Mouse (Mus musculus) fat pad, adult 2 months (tissue): ENCODE data around the gene Sirt7.

Source experiments
- DNase-seq: peaks from one replicate; pipeline ENCODE4 v3.0.0-alpha.2; 2011; ENCODE audit warnings: low read depth, low spot score; ENCODE audit errors: extremely low read depth

Sirt7 gene

DNA sequence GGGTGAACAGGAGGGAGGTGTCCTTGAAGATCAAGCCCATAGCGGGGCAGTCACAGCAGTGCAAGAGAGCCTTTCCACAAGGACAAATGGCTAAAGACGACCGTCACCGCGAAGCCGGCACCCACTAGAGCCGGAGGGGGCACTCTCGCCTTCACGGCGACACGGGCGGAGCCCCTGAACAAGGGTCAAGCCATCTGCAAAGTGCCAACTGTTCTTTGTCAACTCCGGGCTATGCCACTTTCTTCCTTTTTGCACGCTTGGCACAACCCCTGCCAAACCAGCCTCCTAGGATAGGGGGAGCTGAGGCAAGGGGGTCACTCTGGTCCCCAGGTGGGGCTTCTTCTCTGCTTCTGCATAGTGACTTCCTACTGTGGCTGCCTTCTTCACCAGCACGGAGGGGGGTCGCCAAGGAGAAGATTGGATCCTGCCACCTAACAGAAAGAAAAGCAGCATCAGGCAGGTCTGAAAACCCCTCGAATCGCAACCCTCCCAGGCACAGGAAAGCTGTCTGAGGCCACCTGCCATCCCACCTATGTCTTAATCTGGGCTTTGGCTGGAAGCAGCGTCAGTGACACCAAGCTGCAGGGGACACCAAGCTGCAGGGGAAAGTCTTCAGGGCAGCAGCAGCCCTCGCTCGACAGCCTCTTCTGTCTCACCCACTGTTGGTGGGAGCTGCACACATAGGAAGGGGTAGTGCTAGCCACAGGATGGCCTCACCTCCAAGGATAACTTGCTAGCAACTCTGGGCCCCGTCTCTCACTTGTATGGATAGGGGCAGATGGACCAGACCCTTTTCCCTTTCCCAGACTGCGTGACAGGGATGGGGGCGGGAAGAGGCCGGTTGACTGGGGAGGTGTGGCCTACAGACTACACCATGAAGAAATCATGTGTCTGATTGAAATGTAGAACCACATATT, 6.2 kb downstream of the Sirt7 start:
- DNase-seq = no peak

DNA sequence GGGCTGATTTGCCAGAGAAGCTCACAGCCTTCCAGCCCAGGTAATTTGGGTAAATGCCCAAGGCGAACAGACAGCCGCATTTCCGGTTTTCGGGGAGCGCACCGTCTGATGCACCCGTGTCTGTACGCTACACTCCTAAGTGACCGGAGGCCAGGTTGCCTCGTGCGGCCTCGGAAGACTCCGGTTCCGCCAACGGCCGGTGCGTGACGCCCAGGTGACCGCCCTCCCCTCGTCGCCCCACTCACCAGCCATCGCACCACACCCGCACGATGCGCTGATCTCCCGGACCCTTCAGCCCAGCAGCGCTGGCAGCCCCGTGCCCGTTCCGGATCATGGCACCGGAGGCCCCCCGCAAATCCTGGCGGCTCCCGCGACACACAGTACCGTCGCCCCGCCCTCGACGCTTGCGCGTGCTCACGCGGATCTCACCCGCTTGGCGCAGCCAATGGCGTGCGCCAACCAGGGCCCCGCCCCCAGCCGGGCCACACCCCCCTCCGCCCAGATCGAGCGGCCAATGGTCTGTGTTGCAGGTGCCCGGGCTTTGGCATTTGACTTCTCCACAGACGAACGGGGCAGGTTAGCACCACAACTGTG, 7.4 kb downstream of the Sirt7 start, which contains the start of gene Pcyt2:
Pcyt2 (minus strand) TSS at position 418 of the 594 bp plus-strand sequence.
- no peak for DNase-seq

DNA sequence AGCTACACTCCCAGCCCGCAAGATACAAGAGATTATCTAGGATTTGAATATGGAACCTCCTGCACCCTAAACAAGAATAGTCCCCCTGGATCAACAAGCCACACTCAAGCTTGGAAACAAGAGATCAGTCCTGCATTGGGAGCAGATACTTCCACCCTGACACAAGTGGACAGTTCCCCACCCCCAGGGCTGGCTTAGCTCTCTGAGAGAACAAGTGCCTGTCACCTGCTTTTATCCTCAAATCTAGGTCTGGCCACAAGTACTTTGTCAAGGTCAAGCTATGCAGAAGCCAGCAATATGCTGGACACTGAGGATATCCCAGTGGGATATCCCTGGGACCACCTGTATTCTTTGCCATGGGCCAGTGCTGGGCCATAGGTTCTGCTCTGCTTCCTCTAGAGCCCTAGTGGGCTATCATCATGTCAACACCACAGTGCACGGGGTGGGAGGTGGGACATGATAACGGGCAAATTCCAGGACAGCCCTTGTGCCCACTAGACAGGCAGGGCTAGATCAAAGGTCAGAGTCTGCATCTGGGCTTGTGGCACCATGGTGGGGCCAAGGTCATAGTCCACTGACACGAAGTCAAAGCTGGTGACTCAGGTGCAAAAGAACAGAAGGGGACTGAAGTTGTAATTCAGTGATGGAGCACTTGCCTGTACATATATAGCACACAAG, 8.3 kb downstream of the Sirt7 start:
- no peak for DNase-seq

DNA sequence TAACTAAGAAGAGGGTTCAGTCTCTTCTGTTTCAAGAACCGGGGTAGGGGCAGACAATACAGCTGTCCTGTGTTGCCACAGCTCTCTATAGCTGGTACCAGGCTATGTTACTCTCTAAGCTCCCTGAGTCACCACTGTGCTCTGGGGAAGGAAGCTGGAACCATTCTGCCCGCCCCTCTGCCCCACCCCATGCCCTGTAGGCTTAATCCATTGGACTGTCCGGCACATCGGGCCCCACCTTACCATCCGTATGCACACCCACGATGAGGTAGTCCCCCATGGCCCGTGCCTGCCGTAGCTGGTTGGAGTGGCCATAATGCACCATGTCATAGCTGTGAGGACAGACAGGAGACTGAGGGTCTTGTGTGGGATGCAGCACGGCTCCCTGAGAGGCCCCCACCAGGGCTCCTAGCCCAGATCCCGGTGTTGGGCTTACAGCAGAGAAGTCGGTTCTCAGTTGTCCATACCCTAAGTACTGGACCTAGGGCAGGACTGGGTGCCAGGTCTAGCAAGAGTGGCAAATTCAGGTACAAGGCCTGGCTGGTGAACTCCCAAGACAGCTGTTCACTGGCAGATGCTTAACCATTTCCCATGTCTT, 9.3 kb downstream of the Sirt7 start:
- no peak for DNase-seq

DNA sequence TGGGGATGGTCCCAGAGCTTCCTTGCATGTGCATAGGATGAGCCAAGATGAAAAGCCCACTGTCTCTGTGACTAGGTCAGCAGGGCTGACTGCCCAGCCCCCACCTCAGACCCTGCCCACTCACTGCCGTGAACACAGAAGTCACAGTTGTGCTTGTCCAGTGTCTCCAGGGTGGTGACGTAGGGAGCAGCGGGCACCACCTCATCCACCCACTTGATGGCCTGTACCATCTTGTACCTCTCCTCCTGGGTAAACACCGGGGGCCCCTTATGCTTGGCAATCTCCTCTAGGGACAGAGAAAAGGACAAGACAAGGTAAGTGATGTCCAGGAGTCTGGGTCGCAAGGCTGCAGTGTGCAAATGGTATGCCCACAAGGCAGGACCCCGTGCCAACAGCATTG, 9.9 kb downstream of the Sirt7 start:
- no peak for DNase-seq

DNA sequence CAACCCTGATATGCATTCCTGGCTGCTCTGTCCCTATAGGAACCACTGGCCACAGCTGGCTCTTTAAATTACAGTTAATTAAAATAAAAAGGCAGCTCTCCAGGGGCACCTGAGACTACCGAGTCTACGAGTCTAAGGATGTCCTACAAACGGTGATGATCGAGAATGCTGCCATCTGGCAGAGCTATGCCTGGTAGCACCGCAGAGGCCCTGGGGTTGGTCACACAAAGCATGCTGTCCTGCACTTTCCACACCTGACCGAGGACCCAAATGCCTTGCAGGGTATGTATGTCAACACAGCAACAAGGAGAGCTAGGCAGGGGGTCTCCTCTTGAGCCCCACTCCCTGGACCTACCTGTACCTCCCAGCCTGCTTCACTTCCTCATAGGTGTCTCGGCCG, 11.1 kb downstream of the Sirt7 start:
- no peak for DNase-seq

DNA sequence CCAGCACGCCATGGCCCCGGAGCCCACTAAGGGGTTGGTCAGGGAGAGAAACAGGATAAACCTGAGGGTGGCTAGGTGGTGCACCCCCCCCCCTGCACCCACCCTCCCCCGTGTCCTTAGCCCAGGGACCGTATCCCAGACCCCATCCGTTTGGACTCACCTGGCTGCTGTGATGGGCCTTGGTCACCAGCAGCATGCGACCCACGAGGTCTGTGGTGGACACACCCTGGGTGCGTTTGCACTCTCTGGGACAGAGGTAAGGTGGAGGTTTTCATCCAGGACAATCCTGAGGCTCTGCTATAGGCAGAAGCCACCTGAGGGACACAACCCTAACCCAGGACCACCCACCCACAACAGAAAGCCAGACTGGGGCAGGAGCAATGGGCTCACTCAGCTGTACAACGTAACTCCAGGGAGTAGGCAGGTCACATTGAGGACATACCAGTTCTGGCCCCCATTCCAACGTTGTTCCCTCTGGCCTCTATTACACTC, 11.5 kb downstream of the Sirt7 start:
- no peak for DNase-seq

DNA sequence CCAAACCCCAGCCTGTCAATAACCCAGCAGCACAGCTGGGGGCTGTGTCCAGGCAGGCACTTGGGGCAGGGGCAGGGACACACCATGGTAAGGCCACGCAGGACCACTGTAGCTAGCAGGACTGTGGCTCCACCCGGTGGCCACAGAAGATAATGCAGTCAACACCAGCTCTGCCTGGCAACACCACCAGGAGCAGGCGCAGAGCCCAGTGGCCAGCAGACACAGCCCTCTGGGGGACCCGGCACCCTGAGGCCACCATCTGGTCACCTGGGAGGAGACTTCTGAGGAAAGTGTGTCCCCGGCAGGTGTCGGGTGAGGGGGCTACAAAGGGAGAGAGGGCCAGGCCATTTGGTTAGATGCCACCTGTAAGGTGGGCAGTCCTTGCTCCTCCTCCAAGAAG, 12.3 kb downstream of the Sirt7 start:
- no peak for DNase-seq

DNA sequence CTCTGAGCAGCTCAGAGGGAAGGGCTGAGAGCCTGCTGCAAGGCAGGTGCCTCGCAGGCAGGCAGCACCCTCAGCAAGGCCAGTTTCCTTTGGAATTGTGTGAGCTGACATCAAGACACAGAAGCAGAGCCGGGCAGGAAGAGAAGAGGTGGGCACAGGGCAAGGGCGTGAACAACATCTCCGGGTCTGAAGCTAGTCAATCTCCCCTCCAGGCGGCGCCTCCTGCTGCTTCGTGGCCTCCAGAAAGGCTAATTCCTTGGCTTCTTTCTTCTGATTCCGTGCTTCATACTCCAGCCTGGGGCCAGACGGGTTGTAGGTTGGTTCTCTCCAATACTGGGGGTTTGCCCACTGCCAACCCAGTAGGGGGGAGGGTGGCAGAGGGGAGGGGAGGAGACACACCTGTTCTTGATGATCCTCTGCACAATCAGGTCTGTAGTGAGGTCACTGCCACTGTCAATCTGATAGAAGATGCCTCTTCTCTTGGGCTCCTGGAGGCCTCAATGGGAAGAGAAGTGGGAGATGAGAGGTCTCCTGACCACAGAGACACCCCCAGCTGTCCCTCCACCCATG, 14.5 kb downstream of the Sirt7 start:
- no peak for DNase-seq

DNA sequence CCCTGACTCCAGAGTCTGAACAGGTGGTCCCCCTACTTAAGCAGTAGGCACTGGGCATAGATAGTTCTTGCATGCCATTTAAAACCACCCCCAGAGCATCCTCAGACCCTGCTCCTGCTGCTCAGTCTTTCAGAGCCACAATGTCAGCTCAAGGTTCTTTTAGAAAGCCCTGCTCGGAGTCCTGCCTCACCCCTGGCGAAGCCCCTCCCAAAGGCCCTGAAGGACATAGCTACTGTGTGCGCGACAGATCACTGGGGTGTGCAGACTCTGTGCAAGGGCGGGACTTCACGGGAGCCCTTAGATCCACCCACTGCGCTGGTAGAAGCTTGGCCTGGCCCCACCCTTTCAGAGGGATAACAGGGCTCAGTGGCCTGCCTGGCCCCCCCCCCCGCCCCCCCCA, 15.8 kb downstream of the Sirt7 start:
- DNase-seq = no peak

DNA sequence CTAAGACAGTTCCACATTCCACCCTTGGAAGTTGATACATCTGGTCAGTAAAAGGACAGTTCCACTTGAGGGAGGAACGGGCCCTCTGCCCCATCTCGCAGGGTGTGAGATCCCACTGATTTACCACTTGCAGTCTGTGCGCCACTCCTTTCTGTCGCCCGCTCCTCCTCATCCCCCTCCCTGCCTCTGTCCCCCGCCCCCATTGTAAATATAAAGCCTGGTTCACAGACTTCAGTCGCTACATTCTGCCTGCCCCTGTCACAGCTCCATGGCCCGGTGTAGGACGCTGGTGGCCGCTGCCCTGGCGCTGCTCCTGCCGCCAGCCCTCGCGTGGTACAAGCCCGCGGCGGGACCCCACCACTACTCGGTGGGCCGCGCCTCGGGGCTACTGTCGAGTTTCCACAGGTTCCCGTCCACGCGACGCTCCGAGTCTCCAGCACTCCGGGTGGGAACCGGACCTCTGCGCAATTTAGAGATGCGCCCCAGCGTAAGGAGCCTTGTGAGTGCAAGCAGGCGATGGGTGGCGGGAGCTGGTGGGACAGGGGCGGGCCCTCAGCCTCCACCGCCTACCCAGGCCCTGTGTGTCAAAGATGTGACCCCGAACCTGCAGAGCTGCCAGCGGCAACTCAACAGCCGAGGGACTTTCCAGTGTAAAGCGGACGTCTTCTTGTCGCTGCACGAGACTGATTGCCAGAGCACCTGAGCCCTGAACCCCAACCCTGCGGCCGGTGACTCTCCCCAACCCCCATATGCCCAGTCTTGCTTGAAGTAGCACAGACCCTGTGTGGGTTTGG, 16.6 kb downstream of the Sirt7 start, which contains the start of gene Npb:
Npb (plus strand) TSS at position 237 of the 794 bp plus-strand sequence.
- no peak for DNase-seq

DNA sequence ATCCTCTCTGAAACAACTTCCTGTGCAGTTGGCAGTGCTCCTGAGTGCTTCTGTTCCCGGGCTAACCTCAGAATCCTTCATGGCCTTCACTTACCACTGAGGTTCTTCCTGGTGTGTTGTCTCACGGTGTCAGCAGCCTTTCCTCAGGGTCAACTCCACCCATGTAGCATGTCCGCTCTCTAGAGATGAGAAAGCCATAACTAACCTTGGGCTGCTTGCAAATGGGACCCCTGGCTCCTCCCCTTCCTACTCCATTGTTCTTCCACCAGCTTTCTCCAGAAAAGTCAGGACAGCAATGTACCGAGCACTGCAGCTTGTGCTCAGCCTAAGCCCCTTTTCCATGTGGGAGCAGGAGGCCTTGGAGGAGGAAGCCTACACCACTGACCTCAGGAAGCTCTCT, 18.3 kb downstream of the Sirt7 start:
- no peak for DNase-seq

DNA sequence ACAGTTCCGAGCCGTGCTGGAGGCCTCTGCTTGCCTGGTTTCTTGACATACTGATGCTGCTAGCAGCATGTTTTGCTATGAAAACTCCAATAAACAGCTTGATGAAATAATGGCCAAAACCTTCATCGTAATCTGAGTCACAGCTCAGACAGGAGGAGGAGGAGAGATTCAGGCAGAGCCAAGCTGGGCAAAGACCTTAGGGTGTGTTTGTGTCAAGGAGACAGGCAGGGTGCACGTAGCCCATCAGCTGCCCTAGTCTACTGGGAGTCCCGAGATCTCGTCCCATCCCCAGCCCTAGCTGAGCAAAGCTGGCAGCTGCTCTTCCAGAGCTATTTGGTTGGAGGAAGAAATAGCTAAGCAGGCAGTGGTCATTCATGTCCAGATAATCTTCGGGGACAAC, 19.4 kb downstream of the Sirt7 start:
- DNase-seq = no peak

DNA sequence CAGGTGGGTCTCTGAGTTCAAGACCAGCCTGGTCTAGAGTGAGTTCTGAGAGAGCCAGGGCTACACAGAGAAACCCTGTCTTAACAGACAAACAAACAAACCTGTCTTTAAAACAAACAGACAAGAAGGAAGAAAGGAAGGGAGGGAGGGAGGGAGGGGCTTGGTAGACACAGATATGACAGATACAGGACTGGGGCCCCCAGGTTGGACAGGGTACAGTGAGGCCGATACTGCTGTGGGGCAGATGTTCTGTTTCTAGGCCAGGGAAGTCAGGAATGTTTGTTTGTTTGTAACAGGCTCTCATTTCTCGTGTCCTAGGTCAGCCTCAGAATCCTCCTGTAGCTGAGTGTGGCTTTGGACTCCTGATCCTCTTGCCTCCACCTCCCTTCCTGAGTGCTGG, 21.5 kb downstream of the Sirt7 start:
- DNase-seq = no peak

DNA sequence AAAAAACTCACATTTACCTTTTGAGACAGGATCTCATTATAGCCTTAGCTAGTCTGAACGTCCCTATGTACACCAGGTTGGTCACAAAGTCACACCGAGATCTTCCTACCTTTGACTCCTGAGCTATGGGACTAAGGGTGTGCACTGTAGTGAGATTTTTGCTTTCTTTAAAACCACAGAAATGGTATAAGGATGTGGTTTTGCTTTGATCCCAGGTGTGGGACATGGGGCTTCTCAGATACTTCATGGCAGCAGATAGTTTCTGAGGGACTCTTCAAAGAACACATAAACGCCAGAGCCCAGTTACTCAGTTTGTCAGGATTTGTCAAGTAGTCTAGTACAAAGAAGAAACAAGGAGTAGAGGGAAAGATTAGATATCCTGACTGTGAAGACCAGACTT, 24.3 kb downstream of the Sirt7 start:
- DNase-seq = no peak

DNA sequence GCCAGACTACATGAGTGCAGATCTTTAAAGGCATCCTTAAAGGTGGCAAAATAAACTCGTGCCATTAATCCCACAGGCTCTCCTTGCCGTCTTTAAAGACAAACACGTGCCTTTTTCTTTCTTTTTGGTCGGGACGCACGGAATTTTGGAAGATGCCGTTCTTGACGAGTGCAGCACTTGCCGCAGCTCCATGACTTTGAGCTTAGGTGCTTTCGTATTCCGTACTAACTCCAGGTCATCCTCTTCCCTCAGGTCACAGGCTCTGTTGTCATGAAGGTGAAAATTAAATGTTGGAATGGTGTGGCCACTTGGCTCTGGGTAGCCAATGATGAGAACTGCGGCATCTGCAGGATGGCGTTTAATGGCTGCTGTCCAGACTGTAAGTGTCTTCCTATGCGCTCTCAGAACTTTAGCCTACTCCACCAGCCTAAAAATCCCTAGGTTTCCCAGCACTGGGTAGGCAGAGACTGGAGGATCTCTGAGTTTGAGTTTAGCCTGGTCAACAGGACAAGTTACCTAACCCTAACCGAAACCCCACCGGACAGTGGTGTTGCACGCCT, 26.0 kb downstream of the Sirt7 start:
- DNase-seq = no peak

DNA sequence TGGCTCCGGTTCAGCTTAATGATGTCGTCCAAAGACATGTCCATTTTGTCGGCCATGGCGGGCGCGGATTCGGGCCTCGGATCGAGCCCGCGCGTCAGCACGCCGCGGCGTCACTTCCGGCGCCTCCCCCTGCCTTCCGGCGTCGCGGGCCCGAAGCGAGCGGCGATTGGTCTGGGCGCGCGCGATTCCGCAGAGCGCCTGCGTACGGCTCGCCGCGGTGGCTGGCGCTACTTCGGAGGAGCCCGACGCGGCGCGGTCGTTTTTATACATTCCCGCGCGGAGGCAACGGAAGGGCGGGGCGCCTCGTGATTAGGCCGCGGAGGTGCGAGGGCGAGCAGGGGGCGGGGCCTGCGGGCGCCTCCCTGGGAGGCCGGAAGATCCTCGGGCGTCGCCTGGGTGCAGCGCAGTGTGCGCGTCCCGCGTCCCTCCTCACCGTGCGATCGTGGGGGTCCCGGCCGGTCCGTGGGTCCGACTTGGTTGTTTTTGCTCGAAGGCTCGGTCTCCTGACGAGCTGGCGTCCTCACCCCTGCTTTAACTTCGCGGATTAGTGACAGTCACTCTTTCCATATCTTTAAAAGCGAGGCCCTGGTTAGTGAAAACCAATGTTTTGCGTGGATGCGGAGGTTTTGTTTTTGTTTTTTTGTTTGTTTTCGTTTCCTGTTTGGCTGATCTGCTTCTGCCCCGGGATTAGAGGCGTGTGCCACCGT, 26.6 kb downstream of the Sirt7 start, which contains the start of the genes Alyref and Anapc11:
Alyref (minus strand) TSS at position 83 of the 707 bp plus-strand sequence.
Anapc11 (plus strand) TSS at position 139 of the 707 bp plus-strand sequence.
- DNase-seq = peak; percentile 36

DNA sequence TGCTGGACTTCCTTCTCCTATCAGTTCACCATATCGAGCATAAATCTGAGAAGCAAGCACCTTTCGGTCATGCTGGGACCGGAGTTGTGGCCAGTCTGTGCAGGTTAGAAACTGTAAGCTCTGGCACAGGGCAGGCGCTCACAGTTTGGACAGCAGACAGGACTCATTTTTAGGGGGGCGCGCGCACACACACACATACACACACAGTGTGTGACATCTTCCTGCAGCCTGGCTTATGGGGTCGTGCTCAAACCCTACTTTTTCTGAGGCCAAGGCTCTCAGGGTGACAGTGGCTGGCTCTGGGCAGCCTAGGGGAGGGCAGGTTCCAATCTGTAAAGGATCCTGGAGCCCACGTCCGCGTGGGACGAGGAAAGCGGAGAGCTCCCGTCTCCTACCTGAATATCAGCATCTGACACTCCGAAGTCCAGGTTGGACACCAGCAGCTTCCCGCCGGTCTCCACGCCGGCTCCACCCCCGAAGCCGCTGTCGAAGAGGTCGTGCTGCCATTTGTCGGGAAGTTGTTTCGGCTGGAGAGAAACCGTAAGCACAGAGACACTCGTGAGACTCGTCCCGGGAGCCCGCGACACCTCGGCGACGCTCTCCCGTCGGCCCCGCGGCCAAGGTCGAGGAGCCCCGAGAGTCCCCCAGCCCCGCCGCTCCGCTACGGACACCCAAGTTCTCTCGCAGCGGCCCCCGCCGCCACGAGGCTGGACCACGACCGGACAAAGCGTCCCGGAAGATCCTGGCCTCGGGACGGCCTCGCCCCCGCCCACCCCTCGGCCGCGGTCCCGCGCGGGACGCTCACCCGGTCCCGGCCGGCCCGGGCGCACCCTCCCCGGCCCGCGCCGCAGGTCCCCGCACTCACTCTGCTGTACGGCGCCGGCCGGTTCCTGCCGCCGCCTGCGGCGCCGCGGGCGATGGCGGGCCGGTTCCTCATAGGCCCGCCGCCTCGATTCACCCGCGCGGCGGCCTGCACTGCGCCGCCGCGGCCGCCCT, 27.5 kb downstream of the Sirt7 start:
- DNase-seq = no peak
